Comparison of ENCODE assay signal across 13 mouse cellular contexts in the genomic region with DNA sequence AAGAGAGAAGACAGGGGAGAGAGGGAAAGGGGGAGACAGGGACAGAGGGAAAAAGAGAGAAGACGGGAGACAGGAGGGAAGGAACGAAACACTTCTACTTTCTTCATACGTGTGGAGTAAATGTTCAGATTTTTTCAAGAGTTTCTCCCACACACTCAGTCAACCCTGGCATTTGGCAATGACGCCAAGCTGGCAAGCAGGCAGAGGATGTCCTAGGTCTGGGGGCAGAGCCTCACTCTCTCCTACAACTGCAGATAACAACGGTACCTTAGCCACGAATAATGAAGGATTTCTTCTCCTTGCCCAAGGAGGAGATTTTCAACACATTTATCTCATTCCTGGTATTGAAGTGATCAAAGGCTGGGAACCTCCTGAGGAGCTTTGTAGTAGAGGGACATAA. TPM values are rescaled to one million over a fixed set of nuclear protein-coding genes. Genes with fewer than 3 reads are reported as not detected.
DNase-seq lines count a peak whose midpoint lies in the region; ATAC-seq and TF ChIP-seq lines count a peak whose summit lies in the region.
"Had no signal": no experiment of that assay in that cellular context is flagged by ENCODE, and none has a peak within 500 bp of the region (broad histone marks: within the 10 kb centered on the region; RNA-seq: fewer than 3 reads in every experiment).

No protein-coding gene starts in this region.

- no peak for TF ChIP-seq POLR2A in kidney, adult 2 months (IDR thresholded peaks at IDR 0.05; ENCODE audit: low read depth, low read length)

- 37% methylated on average over 6 of the region's 6 CpGs for WGBS in kidney, adult 2 months
- WGBS in kidney, embryonic 16.5 days: 40% methylated on average over 6 of the region's 6 CpGs

- H3K4me3 ChIP-seq in kidney, adult 2 months (ENCODE audit: insufficient read depth, low read depth, low read length): no peak overlapping the region
- H3K4me3 ChIP-seq in kidney, embryonic 16.5 days (ENCODE audit: low read length): no peak overlapping the region
- H3K4me3 ChIP-seq: embryonic facial prominence, embryonic 15.5 days; limb, embryonic 10.5 days had no signal

- H3K36me3 ChIP-seq in kidney, adult 2 months (ENCODE audit: control insufficient read depth, insufficient read depth, low read length): no peaks in the 10 kb centered on the region
- no peaks in the 10 kb centered on the region for H3K36me3 ChIP-seq in kidney, embryonic 16.5 days (ENCODE audit: insufficient read depth, low read length)
- H3K36me3 ChIP-seq: embryonic facial prominence, embryonic 15.5 days; limb, embryonic 10.5 days had no signal

- ATAC-seq in CD4-positive, CD25-positive, alpha-beta regulatory T cell, adult 4 months: no peak
- no peak for ATAC-seq in kidney, embryonic 16.5 days (ENCODE audit: low FRiP score, low TSS enrichment)
- no peak for ATAC-seq in erythroblast, adult 5-6 weeks (replicated peaks; ENCODE audit: low FRiP score, poor library complexity, severe bottlenecking)
- ATAC-seq: forebrain, embryonic 14.5 days had no signal

- H3K4me1 ChIP-seq in kidney, adult 2 months (ENCODE audit: control insufficient read depth, insufficient read depth, low read length): peaks cover 18% of the 10 kb centered on the region
- H3K4me1 ChIP-seq in kidney, embryonic 16.5 days (ENCODE audit: insufficient read depth, low read length): peaks cover 34% of the 10 kb centered on the region

- no peak overlapping the region for H3K27ac ChIP-seq in kidney, adult 2 months (ENCODE audit: insufficient read depth, low read depth, low read length)
- H3K27ac ChIP-seq in kidney, embryonic 16.5 days (ENCODE audit: low read length): no peak overlapping the region
- H3K27ac ChIP-seq: embryonic facial prominence, embryonic 15.5 days; limb, embryonic 10.5 days had no signal

- DNase-seq in CD4-positive, CD25-positive, alpha-beta regulatory T cell, adult 2 months (ENCODE audit: low read depth, low spot score): peak; percentile 58
- peak; percentile 37 for DNase-seq in kidney, adult 2 months
- peak; percentile 66 for DNase-seq in right cerebral cortex, adult 18-20 months
- no peak for DNase-seq in right cerebral cortex, postnatal 14 days
- peak; percentile 64 for DNase-seq in testis, postnatal 14 days (ENCODE audit: low spot score)
- DNase-seq: cerebellum, adult 11-12 months; kidney, adult 8-10 months had no signal

- no peak overlapping the region for H3K9ac ChIP-seq in kidney, embryonic 16.5 days (replicated peaks; ENCODE audit: low read length)
- H3K9ac ChIP-seq: embryonic facial prominence, embryonic 15.5 days had no signal

- H3K27me3 ChIP-seq in kidney, adult 2 months (replicated peaks; ENCODE audit: control insufficient read depth, insufficient read depth, low read length): no peaks in the 10 kb centered on the region
- no peaks in the 10 kb centered on the region for H3K27me3 ChIP-seq in kidney, embryonic 16.5 days (ENCODE audit: insufficient read depth, low read length)
- H3K27me3 ChIP-seq: embryonic facial prominence, embryonic 15.5 days had no signal

- H3K4me2 ChIP-seq in kidney, embryonic 16.5 days (replicated peaks; ENCODE audit: low read depth, low read length): no peak overlapping the region
- H3K4me2 ChIP-seq: embryonic facial prominence, embryonic 15.5 days had no signal

- no peak for TF ChIP-seq CTCF in kidney, adult 2 months (conservative IDR thresholded peaks at IDR 0.05; ENCODE audit: insufficient read depth, insufficient read length, low read depth, low read length)

- H3K9me3 ChIP-seq in kidney, embryonic 16.5 days (ENCODE audit: low read length): no peaks in the 10 kb centered on the region
- H3K9me3 ChIP-seq: embryonic facial prominence, embryonic 15.5 days; limb, embryonic 10.5 days had no signal

RNA-seq across cellular contexts. Expression of a gene that starts 30.2 kb away (rescaled TPM):
- polyA plus RNA-seq in CD4-positive, CD25-positive, alpha-beta regulatory T cell, adult 4 months (2017; shearing (Covaris generic)): 10 to 100 TPM in 1 of 2 experiments, 1 to 10 TPM in 1; 7.8 to 11.1 TPM
- 15.3 and 17.5 TPM in 2 replicates for polyA plus RNA-seq in kidney, adult 2 months (2012; rRNA removed)
- 33.6 and 36.4 TPM in 2 replicates for polyA plus RNA-seq in kidney, embryonic 16.5 days (2015; fragmentation: Nextera tagmentation; extraction: Ambion mirVana)
- total RNA-seq in erythroblast, adult 5-6 weeks (2015; ENCODE audit: low replicate concordance): 2.9 and 3.7 TPM in 2 replicates
- total RNA-seq in erythroblast, adult 5-6 weeks (2017; ENCODE audit: low replicate concordance): 2.0 TPM in 1 of 2 replicates, not detected in the other
